Mouse (Mus musculus) neural tube, embryonic 14.5 days (tissue): ENCODE measurements around the gene Eed. TPM values are rescaled to one million over a fixed set of nuclear protein-coding genes. Genes with fewer than 3 reads are reported as not detected.
A peak's percentile ranks its signal among the peaks of the same experiment; 100 is the strongest.

Experiments used
- ATAC-seq: fragments of 200-750 bp; cut with Nextera tagmentation; 2 replicates; pipeline ENCODE4 v1.8.0; 2017; ENCODE audit warnings: low read depth, mild to moderate bottlenecking, moderate TSS enrichment, moderate library complexity
- H3K27ac ChIP-seq: fragments of 300-500 bp; sonication (generic); 2 replicates; pipeline ENCODE4 v1.5.1; 2014; ENCODE audit warnings: low read depth, mild to moderate bottlenecking, control low read depth, low read length, moderate library complexity, mixed read lengths
- H3K27me3 ChIP-seq: fragments of 300-500 bp; sonication (generic); 2 replicates; pipeline ENCODE4 v1.6.1; 2014; ENCODE audit warnings: low read length; ENCODE audit not compliant: control insufficient read depth, insufficient read depth
- H3K36me3 ChIP-seq: fragments of 300-500 bp; sonication (generic); 2 replicates; pipeline ENCODE4 v1.6.1; 2014; ENCODE audit warnings: low read length, mixed read lengths; ENCODE audit not compliant: control insufficient read depth, insufficient read depth
- H3K4me1 ChIP-seq: fragments of 300-500 bp; sonication (generic); 2 replicates; pipeline ENCODE4 v1.6.1; 2014; ENCODE audit warnings: low read length; ENCODE audit not compliant: control insufficient read depth, insufficient read depth
- H3K4me2 ChIP-seq: fragments of 300-500 bp; sonication (generic); 2 replicates; pipeline ENCODE4 v1.6.1; 2014; ENCODE audit warnings: mild to moderate bottlenecking, low read depth, low read length, control low read depth
- H3K4me3 ChIP-seq: fragments of 300-500 bp; sonication (generic); 2 replicates; pipeline ENCODE4 v1.5.1; 2014; ENCODE audit warnings: low read depth, low read length, control low read depth, mixed read lengths
- H3K9ac ChIP-seq: fragments of 300-500 bp; sonication (generic); replicated peaks from 2 replicates; pipeline ENCODE4 v1.6.1; 2014; ENCODE audit warnings: low read depth, mild to moderate bottlenecking, control low read depth, low read length, mixed read lengths
- H3K9me3 ChIP-seq: fragments of 300-500 bp; sonication (generic); 2 replicates; pipeline ENCODE4 v1.6.1; 2016; ENCODE audit warnings: low read length; ENCODE audit not compliant: control insufficient read depth
- WGBS: fragments of 180-500 bp; shearing (Covaris S2); extraction: QIAGEN DNeasy Blood & Tissue Kit; methylation state at CpG from one replicate; pipeline ENCODE4 v1.1.7; 2014; 5-methylcytosine and 5-hydroxymethylcytosine counted together
- polyA plus RNA-seq: library from polyadenylated mRNA; unstranded; fragments of >200 nt; fragmentation: Nextera tagmentation; extraction: Ambion mirVana; gene quantifications from 2 replicates; pipeline ENCODE4 v1.2.1, GENCODE M21; 2014

The Eed gene
- polyA plus RNA-seq, 1 experiment from 2014 or later = 30.3 TPM

- Histone ChIP-seq H3K27me3 (no peaks in the 10 kb centered on the region), H3K4me1 (no peaks in the 10 kb centered on the region), H3K9ac (no peak overlapping the region), H3K27ac (no peak overlapping the region), H3K4me2 (no peak overlapping the region), H3K9me3 (no peaks in the 10 kb centered on the region), H3K4me3 (no peak overlapping the region), H3K36me3 (no peaks in the 10 kb centered on the region)
- ATAC-seq = peak; percentile 68; the same call in 1 of the 2 replicates
- 26% methylated on average over 8 of the region's 8 CpGs for WGBS
These were observed 72.8 kb downstream of the Eed start for GRCm38 (mm10) chr7:89907950-89908349.

Other genes starting within 250 kb of the Eed start
- gene Ccdc81, start 77.4 kb downstream of the Eed start, polyA plus RNA-seq = 0.52 and 0.66 TPM in 2 replicates
- 138 and 155 TPM in 2 replicates for gene Hikeshi, start 39.8 kb downstream of the Eed start, polyA plus RNA-seq
- 58.0 and 59.0 TPM in 2 replicates for gene Picalm, start 149.2 kb upstream of the Eed start, polyA plus RNA-seq